Mouse (Mus musculus): ENCODE data around the gene Gfi1b. TPM values are rescaled to one million over a fixed set of nuclear protein-coding genes. Genes with fewer than 3 reads are reported as not detected.

The Gfi1b gene
- total RNA-seq, 2 experiments from 2014 or later, result not detected

GRCm38 (mm10) chr2:28622521-28623124 is 841 bp upstream of the Gfi1b start:
- no peak for DNase-seq

- DNase-seq, result no peak
Measured at GRCm38 (mm10) chr2:28621111-28621510, 671 bp downstream of the Gfi1b start.

GRCm38 (mm10) chr2:28620522-28620921 is 1.3 kb downstream of the Gfi1b start:
- no peak for DNase-seq

DNA sequence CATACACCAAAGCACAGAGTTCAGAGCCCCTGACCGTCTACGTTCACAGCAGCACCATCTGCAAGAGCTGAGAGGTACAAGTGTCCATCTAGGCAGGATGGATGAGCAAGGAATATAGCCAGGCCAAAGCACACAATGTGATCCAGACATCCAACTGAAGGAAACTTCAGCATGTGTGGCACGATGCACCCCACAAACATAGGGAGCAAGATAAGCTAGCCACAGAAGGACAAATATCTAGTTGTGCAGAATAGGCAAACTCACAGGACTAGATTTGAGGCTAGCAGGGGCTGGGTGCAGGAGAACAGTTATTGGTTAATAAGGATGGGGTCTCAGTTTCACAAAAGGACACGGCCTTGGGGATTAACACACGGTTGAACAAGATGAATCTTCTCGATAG is 2.4 kb downstream of the Gfi1b start:
- no peak for DNase-seq

- DNase-seq, result no peak
Measured at GRCm38 (mm10) chr2:28618777-28619336, 2.9 kb downstream of the Gfi1b start.

GRCm38 (mm10) chr2:28617498-28618486 is 4.0 kb downstream of the Gfi1b start:
- DNase-seq, result no peak

GRCm38 (mm10) chr2:28616874-28617273 is 4.9 kb downstream of the Gfi1b start:
- no peak for DNase-seq

DNA sequence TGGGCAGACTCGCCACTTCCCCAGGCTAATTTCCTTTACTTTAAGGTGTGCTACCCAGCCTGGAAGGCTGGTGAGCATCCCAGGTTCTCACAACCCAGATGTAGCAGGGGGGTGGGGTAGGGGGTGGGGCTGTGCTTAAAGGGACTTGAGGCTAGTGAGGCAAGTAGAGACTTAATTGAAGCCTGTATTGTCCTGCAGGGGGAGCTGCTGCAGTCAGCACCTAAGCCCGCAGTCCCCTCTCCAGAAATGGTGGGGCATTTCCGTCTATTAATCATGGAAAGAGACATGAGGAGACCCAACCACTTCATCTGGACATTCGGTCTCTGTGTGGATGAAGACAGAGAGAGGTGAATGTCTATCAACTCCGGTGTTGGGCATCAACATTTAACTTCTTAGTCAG is 5.4 kb downstream of the Gfi1b start:
- DNase-seq, result no peak

DNA sequence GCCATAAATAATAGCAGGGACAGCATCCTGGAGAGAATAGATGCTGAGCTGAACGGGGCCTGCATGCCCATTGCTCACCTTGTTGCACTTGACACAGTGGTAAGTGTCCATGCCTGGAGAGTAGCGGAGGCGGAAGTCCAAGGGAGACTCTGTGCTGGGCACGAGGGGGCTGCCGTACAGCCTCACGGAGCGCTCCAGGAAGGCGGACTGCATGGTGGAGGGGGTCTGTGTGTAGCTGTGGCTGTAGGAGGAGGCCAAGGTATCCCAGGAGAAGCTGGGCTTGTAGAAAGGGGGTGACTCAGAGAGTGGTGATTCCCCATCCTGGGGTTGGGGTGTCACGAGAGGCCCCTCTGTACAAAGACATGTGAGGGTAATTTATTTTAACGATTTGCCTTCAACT is 8.2 kb downstream of the Gfi1b start:
- DNase-seq, result no peak

- DNase-seq, result no peak
Measured at GRCm38 (mm10) chr2:28612436-28613063, 9.2 kb downstream of the Gfi1b start.

DNA sequence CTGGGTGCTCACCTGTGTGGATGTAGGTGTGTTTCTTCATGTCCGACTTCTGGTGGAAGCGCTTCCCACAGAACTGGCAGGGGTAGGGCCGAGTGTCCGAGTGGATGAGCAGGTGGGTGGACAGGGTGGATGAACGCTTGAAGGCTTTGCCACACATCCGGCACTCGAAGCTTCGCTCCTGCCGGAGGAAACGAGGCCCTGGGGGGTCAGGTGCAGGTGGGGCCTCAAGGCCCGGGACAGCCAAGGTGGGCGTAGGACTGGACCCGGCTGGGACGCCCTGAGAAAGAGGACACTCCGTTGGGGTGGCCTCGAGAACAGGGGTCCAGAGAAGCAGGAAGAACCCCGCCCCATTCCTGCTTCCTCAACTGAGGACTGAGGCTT is 10.4 kb downstream of the Gfi1b start:
- no peak for DNase-seq

DNA sequence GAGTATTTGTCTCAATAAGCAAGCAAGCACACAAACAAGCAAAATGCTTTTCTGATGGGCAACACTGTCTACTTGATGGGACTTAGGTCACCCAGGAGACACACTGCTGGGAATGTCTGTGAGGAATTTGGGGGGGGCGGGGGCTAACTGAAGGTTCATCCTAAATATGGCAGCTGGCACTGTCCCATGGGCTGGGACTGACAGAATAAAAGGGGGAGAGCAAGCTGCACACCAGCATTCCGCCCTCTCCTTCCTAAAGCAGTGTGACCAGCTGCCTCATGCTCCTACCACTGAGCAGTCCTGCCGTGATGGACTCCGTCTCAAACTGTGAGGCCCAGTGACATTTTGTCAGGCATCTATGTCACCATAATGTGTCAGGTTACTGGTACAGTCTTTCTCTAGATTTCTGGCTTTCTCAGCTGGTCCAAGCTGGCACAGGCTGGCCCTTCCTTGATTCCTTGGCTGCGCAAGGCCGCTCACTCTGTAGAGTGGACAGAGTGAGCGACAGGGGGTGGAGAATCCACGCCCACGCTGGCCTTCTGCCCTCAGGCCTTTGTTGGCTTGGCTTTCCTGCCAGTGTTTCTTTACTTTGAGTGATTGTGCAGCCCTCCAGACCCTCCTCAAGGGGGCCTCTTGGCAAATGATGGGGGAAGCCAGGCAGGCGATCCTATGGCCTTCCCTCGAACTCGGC is 10.9 kb downstream of the Gfi1b start:
- no peak for DNase-seq

GRCm38 (mm10) chr2:28609851-28610250 is 11.9 kb downstream of the Gfi1b start:
- DNase-seq, result no peak

- no peak for DNase-seq
Measured at GRCm38 (mm10) chr2:28607341-28608165, 14.2 kb downstream of the Gfi1b start.

GRCm38 (mm10) chr2:28606601-28607340 is 15.0 kb downstream of the Gfi1b start:
- no peak for DNase-seq

- no peak for DNase-seq
Measured at GRCm38 (mm10) chr2:28605789-28606541, 15.8 kb downstream of the Gfi1b start.

DNA sequence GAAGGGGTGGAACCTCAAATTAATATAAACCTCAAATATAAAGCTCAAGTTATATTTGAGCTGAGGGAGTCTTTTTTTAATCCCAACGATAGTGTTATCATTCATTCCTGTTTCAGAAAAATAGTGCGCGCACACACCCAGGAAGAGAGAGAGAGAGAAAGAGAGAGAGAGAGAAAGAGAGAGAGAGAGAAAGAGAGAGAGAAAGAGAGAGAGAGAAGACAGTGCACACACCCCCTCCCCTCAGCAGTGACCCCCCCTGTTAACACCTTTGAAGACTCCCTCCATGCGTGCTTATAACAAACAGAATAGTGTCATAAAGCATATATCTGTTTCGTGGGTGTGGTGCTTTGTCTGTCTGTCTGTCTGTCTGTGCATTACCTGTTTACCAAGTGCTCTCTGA is 18.2 kb downstream of the Gfi1b start:
- DNase-seq, result no peak

DNA sequence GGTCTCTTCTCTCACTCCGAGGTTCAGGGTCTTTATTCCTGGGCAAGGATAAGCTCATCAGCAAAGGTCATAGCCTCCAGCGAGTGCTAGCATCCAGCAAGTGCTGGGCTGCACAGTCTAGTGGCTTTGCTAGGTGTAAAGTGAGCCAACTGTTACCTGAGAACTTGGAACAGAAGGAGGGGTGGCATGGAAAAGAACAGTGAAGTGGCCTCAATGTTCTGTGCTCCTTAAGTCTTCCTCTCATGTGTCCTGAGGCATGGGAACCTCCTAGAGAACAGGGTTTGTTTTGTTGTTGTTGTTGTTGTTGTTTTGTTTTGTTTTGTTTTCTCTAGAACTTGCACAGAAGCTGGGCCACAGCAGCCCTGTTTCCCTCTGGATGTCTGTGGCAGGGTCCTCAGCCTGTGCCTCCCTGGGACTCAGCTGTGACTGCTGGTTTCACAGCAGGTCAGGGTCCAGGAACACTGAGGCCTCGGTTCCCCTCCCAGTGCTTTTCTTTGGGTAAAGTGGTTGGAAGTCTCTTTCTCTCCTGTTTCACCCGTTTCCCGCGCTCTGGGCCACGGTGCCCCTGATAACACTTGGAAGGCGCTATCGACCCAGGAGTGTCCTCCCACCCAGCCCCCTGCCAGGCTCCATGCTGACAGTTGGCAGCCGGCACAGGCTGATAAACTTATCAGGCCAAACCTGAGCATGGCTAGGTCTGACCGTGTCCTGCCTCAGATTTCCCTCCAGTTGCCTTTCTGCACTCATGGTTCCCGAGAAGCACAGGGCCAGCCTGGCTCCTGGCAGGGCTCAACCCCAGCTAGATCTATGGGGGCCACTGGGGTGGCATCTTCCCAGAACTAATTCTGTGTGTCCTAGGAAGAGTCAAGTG is 19.8 kb downstream of the Gfi1b start:
- DNase-seq, result no peak

DNA sequence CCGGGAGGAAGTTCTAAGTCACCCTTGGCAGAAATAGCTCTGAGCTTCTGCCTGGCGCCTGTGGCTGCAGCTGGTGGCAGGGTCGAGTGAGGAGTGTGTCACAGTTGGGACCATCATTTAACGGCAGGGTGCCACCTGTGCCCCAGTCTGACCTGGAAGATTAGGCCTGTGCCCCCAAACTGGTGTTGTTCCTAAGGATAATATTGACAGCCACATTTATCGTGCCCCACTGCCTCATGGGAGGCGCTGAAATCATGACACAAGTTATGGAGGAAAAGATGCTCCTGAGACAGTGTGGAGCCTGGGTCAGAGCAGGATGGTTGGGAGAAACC is 22.2 kb downstream of the Gfi1b start:
- no peak for DNase-seq

All from gastrocnemius, postnatal 25 days (tissue).